Mouse (Mus musculus): Measurements from ENCODE around the gene Lsr.
"Not testable (repeated sequence)": the region's sequence is repeated elsewhere in the genome, so short reads cannot be mapped to it uniquely, and the experiment has no call there.

GRCm38 (mm10) chr7:30945466-30945865, 27.8 kb downstream of the Lsr start:
- not testable (repeated sequence) for TF ChIP-seq CTCF, POLR2A (IDR thresholded peaks at IDR 0.05; ENCODE audit: extremely low read depth, insufficient read depth, low read length)

All from cortical plate, adult 2 months (tissue).